Mouse (Mus musculus): ENCODE results near the gene Sstr5.

Sstr5 gene

GRCm38 (mm10) chr17:25474330-25475077, 22.6 kb downstream of the Sstr5 start:
- peak; percentile 85 for DNase-seq (ENCODE audit: low spot score)

- no peak for DNase-seq (ENCODE audit: low spot score)
Measured at GRCm38 (mm10) chr17:25472044-25472443, 25.0 kb downstream of the Sstr5 start.

DNA sequence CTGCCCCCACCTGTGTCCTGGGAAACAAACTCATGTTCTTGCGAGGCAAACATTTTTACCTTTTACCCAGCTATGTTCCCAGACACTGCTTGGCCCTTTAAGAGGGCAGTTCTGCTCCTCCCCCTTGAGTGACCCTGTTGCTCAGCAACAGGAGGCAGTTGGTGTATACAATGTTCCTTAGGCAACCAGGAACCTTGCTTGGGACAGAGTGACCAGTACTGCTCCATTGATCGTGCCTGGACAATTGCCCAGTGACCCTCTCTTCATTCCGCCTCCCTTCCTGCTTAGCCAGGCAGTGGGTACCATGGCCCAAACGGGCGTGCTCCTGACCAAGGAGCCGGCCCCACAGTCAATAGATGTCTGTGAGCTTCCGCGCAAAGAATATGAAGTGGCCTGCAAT, 25.7 kb downstream of the Sstr5 start:
- peak; percentile 65 for DNase-seq (ENCODE audit: low spot score)

GRCm38 (mm10) chr17:25469798-25470197, 27.3 kb downstream of the Sstr5 start:
- peak; percentile 89 for DNase-seq (ENCODE audit: low spot score)

DNA sequence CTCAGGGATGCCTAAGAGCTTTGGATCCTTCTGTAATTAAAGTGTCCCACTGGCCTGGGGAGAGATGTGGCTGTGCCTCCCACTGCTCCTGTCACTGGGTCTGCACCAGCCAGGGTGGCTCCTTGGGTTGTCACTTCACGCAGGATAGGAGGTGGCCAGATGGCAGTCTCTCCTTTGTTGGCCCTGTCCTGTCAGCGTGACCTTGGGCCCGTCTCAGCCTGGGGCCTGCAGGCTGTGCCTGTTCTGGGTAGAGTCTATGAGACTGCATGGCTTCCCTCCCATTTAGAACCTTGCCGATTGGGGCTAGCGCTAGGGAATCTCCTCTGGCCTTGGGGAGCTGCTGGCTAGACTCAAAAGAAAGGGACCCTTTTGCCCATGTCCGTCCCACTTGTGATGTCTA, 28.8 kb downstream of the Sstr5 start:
- DNase-seq (ENCODE audit: low spot score): no peak

DNA sequence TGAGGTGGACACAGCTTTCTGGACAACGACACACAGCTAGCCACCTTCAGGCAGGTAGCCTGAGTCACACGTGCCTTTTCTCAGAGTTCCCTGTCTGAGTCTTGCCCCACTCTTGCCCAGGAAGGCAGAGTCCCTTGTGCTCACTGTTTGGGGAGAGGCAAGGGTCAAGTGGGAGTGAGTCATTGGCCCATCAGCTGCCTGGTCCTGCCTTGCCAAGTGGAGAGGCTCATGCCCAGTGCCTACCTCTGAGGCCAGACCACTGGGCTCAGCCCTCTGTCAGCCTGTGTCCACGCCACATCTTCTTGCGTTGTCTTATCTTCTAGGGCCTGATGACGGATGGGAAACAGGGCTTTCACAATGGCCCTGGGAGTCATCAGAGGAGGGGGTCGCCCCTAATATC, 29.3 kb downstream of the Sstr5 start:
- DNase-seq (ENCODE audit: low spot score): no peak

GRCm38 (mm10) chr17:25466257-25466656, 30.8 kb downstream of the Sstr5 start:
- DNase-seq (ENCODE audit: low spot score): no peak

- no peak for DNase-seq (ENCODE audit: low spot score)
Measured at GRCm38 (mm10) chr17:25464091-25464490, 33.0 kb downstream of the Sstr5 start.

DNA sequence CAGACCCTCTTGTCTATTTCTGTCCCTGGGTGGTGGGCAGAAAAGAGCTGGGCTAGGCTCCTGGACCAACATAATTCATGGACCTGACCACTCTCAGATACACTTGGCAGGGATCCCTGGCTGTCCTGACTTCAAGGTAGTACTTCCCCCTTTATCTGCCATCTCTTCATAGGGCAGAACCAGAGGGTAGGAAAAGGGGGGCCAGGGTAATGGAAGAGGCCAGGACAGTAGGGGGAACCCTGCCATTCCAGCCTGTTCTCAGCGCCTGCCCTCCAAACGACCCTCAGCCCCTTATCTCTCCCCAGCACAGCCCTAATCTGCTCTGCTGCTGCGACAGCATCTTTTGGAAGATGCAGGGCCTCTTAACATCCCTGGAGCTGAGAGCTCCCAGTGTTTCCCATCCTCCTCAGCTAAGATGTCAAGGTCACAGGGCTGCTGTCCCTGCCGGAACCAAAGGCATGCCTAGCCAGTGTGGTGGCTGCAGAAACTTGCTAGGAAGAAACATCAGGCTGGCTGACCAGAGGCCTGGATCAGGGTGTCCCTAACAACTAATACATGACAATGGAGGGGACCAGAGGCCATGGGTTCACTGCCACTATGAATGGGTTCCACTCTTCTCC, 33.7 kb downstream of the Sstr5 start:
- DNase-seq (ENCODE audit: low spot score): no peak

- peak; percentile 44 for DNase-seq (ENCODE audit: low spot score)
Measured at GRCm38 (mm10) chr17:25462236-25462875, 34.7 kb downstream of the Sstr5 start.

DNA sequence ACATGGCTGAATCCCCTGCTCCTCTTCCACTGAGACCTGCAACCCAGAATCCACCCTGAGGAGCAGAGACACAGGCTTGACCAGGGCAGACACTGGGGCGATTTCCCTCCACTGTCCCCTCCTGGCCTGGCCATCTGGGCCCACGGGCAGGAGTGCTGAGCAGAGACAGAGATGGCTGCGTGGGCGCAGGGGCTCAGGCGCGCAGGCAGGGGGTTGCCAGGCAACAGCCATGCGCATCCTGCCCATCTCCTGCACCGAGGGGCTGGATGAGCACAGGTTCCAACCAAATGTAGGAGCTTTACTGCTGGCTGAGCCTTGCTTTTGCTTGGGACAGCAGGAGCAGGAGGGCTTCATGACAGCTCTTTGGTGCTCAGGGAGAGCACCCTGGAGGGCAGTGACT, 40.5 kb downstream of the Sstr5 start:
- DNase-seq (ENCODE audit: low spot score): no peak

DNA sequence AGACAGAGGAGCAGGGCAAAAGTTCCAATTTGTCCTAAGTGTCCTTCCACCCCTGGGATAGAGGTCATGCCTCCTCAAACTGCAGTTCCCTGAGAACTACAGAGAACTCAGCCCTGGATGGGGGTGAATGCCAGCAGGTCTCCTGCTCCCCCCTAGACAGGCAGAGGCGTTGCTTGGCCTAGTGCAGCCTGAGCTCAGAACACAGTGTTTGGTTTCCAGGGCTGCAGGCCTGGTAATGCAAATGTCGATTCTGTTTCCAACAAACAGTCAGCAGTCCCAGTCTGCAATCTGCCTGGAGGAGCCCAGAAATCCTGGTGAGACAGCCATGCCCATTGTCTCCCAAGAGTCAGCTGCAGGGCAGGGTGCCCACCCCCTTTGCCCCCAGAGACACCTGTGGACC, 42.8 kb downstream of the Sstr5 start, which contains the start of gene Tekt4:
Gene Tekt4 (plus strand): TSS at position 344 of the 400 bp plus-strand sequence.
- DNase-seq (ENCODE audit: low spot score): no peak

- DNase-seq (ENCODE audit: low spot score): no peak
Measured at GRCm38 (mm10) chr17:25452246-25452965, 44.7 kb downstream of the Sstr5 start.

DNA sequence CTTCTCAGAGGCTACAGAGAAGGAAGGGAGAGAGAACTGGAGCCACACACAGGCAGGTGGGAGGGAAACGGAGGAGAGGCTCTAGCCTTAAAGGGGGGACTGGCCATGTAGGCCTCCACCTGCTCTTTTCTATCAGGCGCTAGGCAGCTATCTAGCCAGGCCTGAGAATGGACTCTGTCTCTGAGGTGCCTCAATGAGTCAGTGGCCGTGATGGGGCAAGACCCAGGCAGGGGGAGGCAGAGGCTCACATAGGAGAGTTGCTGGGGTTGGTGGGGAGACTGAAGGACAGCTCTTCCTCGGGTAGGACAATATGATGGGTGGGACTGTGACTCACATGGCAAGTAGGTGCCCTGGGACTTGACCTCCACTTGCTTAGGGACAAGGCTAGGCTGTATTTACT, 46.8 kb downstream of the Sstr5 start:
- DNase-seq (ENCODE audit: low spot score): no peak

DNA sequence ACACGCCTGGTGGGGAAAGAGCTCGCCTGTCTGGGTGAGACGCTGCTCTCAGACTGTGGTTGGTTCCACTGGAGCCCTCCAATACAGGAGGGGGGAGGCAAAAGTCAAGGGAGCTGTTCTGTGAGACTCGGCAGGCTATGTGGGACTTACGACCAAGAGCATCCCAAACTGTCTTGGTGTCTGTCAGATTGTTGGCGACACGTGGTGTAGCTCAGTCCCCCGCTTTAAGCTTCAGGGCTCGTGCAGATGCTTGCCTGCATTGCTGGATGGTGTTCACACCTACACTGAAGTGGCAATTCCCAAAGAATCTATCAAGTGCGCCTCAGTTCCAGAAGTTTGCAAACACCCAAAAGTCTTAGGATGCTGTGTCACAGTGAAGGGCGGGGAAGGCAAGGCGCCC, 49.2 kb downstream of the Sstr5 start:
- no peak for DNase-seq (ENCODE audit: low spot score)

GRCm38 (mm10) chr17:25445841-25446240, 51.2 kb downstream of the Sstr5 start:
- no peak for DNase-seq (ENCODE audit: low spot score)

DNA sequence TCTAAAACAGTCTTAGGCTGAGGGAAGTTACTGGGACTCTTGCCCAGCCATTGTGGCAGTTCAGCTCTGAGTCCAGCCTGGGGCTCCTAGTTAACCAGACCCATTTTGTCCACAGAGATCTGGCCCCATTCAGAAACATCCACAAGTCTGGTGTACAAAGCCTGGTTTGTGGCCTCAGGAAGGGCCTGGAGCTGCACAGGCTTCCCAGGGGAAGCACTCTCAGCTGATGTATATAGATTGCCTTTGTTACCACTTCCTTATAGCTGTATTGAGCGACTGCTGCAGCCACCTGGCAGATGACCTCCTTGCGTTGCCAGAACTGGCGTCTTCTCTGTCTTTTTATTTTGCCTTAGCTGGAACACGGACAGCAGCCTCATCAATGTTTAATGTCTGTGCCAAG, 52.0 kb downstream of the Sstr5 start:
- no peak for DNase-seq (ENCODE audit: low spot score)

DNA sequence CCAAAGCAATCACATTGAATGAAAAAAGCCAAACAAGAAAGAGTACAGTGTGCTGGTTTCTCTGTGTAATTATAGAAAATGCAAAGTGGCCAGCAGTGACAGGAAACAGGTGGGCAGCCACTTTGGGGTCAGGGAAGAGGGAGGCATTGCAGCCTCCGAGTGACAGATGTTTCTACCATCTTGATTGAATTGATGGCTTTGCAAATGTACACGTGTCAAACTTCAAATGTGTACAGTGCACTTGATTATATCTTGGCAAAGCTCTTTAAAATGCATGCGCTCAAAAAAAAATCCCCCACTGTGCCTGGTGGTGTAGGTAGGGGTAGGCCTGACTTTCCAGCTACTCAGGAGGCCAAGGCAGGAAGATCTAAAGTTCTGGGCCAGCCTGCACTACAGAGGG, 54.2 kb downstream of the Sstr5 start:
- no peak for DNase-seq (ENCODE audit: low spot score)

DNA sequence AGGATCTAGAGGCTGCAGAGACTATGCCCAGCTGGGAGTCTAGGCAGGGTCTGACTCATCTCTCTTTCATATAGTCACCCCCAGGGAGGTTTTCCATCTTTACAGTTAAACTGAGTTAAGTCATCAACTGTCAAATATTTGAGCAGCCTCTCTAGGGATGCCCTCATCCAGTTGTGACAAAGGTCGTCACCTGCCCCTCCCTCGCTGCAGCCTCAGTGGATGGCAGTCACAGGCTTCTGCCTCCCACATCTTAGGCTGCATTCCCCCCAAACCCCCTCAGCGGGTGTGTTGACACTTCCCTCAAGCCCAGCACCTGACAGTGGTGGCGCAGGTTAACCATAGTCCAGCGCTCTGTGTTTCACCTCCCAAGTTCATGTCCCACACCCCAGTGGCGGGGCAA, 55.7 kb downstream of the Sstr5 start:
- DNase-seq (ENCODE audit: low spot score): no peak

All from embryo, embryonic 10.5 days (tissue).